Mouse (Mus musculus): ENCODE measurements around the gene Alx1. TPM values are rescaled to one million over a fixed set of nuclear protein-coding genes. Genes with fewer than 3 reads are reported as not detected.

Alx1 gene
- not detected for total RNA-seq (2022)

DNA sequence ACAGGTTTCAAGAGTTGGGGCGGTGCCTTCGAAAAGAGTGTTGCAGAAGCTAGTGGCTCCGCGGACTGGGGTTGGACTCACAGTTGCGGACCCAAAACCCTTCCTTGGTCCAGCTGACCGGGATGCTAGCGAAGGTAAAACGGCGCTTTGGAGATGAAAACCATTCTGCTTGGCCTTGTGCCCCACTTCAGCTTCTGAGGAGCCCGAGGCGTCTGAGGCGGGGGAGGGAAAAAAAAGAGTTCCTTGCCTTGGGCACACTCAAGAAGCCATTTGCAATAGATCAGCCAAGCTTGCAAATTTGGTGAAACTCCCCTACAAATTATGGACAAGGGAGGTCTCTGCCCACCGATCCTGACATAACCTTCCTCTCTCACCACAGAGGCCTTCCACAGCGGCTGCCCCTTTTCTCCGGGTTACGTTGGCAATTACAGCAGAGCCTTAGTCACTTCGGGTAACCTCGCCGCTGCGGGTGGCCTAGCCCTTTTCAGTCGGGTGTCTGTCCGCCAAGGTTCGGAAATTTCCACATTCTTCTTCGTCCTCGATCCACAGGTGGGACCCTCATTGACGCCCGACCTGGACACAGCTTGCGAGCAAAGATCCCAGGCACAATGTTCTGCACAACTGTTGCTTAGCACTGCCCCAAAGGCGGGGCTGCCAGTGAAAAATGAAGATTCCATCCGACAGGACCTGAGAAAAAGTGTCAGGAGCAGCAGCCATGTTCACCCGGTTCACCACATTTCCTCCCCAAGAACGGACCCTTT lies at the start of gene Alx1:
TSS of gene Alx1 (minus strand) at position 486 of the 761 bp plus-strand sequence.
- DNase-seq = no peak

DNA sequence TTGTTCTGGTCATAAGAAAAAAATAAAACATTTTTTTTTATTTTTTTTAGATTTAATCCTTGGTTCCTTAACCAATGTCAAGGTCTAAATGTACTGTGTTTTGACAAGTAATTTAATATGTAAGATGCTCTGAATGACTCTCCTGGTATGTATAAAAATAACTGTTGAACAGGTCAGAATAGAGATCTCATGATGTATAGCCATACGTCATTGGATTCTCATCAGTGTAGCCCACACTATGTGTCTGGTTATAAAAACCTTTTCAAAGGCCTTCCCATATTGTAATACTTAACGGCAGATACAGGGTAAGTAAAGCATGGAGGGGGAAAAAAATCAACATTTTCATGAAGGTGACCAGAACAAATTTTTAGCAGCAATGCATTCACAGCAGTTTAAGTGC lies 19.6 kb upstream of the Alx1 start:
- no peak for DNase-seq

DNA sequence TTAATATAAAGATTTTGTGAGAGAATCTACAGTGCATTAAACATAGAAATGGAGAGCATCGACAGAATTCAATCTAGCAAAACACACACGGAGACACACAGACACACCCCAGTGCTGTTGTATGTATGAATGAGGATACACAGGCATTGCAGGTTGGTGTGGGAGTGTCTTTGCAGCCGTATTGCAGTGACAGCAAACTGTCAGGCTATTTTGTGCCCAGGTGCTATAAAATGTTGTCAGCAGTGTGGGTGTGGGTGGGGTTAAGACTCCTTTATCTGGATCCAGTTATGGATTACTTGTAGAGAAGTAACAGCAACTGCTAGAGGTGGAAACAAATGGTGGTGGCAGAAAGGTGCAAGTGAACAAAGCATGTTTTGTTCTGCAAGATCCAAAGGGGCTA lies 16.6 kb upstream of the Alx1 start:
- DNase-seq = no peak

DNA sequence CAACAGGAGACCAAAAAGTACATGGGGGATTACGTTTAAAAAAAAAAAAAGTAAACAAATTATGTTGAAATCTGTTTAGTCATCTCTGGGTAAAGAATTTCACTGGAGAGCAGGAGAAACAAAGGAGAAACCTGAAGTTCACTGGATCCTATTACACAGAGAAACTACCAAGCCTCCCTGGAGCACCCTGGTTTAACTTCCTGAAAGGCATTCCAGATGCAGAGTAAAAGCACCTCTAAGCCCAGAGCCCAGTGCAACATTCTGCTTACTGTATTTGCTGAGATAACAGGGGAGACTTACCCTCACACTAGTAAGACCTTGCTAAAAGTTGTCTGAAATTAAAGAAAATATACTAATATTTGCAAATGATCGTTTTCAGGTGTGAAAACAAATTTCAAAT lies 15.0 kb upstream of the Alx1 start:
- DNase-seq = no peak

DNA sequence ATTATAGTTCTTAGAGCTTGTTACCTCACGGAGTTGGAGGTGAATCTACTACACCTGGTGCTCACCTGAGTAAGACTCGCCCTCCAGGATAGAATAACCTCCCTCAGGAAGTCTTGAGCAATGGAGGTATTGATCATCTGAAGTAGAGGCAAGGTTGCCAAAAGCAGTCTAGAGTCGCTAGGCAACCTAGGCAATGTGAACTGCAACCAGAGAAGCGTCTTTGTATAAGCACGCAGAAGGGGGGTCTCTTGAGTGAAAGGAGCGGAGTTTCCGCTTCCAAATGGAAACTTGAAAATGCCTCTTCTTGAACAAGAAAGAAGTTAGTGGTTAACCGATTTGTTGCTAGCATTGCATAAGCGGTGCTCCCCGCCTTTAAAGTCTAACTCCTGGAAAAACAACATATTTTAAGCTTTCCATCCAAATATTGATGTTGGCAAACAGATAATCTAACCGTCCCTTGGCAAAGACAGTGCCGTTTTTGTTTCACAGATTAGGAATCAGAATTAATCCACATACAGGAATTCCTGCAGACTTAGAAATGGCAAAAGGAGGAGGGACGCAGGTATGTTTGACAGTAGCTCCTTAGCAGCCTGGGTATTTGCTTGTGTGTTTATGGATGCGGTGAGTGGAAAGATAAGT lies 5.1 kb upstream of the Alx1 start:
- no peak for DNase-seq

DNA sequence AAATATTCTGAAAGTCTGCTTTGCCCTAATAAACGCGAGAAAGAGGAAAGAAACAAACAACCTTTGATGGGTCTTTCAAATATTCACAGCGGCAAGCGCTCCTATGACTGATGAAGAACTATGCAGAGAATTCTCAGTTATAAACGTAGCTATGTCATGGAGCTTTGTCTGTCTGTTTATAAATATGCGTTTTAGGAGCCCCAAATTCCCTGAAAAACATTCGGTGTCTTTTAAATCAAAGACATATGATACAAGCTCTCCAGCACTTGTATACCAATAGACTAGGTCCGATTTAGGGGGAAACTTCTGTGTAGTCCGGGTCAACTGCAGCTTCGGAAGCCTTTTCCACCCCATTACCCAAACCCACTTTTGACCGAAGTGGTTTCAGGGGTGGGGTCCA lies 916 bp upstream of the Alx1 start:
- DNase-seq = no peak

DNA sequence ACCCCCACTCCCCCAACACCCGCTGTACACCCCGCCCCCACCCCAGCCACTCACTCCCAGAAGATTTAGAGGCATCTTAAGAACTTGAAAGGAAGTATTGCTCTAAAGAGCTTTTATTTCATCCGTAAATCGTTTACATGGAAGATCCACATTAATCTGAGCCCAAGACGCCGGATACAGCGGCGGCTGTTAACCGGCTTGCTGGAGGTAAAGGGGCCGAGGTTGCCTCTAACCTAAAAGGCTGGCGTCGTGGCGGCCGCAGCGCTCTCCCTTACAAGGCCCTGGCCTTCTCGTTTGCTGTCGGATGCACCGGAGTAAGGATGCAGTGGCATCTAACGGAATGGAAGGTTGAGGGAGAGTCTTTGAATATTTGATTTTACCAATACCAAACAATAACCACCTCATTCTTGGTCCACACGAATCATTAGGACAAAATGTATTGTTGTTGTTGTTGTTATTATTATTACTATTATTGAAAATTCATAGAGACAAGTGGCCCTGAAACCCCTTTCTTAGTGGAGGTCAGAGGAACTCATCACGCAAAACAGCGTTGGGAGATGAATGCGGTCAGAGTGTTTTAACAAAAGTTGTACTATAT lies 784 bp downstream of the Alx1 start:
- no peak for DNase-seq

DNA sequence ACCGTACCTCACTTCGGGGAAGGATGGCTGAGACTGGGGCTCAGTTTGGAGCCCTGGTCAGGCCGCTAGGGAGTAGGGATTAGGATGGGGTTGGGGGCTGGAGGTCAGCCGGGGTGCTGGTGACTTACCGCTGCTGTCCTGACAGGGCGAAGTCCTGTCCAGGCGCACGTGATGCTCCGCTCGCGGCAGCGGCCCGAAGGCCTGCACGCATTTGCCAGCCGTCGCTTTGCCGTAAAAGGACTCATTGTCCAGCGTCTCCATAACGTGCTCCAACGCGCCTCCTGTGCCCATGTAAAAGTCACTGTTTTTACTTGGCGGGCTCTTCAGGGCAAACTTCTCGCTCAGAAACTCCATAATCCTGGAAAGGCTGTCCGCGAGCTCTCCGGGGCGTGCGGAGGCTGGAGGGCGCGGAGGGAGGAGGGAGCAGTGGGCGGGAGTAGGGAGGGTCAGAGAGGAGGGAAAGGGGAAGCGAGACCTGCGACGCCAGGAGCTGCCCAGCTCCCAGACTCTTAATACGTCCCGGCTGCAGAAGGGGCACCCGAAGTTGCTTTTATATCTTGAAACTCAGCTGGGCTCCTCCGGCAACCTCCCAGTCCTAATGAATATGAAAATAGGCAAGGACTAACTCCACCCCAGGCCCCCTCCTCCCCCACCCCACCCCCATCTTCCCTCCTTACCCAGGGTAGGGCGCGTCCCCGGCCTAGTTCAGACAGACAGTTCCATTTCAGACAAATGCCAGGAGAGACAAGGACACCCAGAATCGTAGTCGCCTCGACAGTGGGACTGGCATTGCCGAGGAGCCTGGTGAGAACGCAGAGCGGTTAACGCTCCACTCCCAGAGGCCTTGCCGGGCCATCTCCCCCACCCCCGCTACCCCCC lies 1.5 kb downstream of the Alx1 start:
- no peak for DNase-seq

DNA sequence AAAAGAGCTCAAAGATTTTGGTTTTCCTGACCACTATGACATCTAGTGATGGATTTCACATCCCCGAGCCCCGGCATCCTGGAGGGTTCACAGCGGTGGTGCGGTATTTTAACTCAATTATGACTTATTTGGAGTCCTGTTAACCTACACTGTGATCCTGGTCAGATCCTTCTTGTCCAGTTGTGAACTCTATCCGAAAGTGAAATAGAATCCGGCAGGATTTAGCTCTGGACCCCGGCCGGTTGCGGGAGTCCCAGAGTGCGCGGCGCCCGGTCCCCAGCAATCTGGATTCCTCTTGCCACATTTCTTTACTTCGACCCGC lies 2.1 kb downstream of the Alx1 start:
- no peak for DNase-seq

DNA sequence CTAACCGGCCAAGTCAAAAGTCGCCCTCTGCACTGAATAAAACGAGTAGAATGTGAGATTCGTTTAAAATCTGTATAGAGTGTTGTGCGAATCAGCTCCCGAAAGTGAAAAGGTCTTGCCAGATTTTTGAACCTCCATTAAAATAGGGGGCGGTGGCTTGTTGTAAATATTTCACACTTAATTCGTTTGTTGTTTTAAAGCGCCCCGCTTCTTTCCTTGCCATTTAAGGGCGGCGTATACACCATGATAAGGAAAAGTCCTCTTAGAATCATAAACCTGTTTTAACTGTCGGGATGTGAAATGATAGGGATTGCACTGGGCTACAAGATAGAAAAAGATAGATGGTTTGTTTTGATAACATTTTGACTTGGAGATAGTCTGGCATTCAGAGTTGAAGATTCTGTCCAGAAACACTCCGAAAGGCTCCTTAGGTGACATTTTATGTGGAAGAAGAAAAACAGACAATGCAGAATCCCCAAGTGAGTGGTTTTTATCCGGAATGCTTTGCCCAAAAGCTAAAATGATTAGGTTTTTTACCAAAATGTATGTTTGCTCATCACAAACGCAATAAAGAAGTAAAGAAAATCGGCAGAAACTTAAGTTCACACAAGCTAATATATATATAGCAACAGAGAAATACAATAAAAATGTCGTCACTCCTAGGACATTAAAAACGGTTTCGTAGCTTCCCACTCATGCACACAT lies 2.6 kb downstream of the Alx1 start:
- no peak for DNase-seq

DNA sequence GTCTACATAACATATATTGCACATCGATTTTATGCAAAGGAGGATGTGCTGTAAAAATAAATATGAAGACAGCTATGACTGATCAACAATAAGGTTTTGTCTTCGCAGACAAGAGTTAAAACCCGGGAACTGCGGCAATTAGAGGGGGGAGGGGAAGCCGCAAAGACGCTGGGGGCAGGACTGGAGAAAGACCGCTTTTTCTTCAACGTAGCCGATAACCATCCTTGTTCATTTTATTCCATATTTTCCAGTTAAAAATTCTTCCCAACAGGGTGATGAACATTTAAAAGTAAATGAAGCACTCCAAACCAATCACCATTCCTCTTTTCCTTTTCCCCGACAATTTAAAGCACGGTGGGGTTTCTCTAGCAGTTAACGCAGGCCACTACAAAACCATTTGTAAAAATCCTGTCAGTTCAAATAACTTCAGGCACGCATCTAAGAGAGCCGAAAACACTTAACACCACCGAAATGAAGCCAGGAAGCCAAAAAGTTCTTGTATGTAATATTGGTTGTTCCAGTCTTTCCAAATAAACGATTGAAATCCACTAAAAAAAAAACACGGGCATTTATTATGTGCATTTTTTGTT lies 3.3 kb downstream of the Alx1 start:
- DNase-seq = no peak

DNA sequence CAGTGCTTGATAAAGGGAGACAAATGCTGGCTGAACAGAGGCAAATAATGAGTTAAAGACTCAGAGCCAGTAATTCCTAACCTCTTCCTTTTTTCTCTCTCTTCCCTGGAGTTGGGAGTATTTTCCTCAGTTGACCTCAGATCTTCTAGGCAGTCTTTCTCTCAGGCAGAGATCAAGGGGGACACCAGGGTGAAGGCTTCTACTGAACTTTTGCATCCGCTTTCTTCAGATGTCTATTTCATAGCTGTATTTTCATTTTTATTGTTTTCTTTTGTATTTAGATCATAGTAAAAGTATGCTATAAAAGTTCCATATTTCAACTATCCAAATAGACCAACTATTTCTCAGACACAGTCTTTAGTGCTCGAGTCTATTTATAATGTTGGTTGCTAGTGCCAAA lies 27.5 kb downstream of the Alx1 start:
- DNase-seq = no peak

DNA sequence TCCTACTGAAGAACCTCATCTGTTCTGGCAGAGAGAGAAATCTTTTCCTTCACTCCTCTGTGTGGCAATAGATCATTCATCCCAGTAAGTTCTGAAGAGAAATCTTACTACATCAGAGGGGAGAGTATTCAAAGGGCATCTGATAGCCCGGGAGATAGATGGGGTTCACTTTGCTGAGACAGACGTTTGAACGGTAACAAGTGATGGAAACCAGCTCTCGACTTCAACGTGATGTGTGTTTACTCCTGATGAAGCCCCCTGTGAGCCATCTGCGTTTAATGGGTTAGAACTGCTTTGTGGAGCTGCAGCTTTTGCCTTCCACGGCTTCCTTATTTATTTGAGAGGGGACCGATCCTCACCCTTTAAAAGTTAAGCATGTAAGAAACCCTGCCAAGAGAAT lies 29.1 kb downstream of the Alx1 start:
- no peak for DNase-seq

DNA sequence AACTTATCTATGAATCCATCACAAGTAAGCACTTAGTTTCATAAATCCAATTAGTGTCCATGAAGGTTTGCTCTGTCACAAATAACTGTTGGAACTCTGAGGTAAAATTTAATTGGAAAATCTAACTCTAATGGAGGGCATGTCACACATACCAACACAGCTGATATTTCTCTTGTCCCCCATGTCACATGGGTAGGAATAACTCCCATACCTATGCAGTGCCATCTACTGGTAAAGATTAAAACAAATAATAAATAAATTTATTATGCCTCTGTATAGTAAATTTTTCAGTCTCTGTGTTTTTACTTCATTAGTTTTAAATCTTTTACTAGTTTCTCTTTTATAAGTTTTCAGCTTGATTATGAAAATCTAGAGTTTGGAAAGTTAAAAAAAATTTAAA lies 30.4 kb downstream of the Alx1 start:
- no peak for DNase-seq

DNA sequence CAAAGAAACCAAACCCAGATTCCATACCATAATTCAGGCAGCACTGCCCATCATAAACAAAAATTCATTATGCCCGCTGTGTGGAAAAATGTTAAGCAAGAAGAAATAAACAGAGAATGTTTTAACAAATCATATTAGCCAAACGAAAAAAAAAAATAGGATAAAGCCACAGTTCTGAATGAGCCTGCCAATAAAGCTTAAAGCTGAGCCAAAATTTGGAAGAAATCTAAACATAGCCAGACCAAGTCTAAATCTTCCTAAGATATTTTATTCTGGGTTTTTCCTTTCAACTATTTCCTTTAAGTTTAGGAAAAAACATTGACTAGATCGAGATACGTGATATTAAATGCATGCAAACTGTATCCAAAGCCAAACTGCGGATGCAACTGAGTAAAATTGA lies 54.9 kb downstream of the Alx1 start:
- no peak for DNase-seq

DNA sequence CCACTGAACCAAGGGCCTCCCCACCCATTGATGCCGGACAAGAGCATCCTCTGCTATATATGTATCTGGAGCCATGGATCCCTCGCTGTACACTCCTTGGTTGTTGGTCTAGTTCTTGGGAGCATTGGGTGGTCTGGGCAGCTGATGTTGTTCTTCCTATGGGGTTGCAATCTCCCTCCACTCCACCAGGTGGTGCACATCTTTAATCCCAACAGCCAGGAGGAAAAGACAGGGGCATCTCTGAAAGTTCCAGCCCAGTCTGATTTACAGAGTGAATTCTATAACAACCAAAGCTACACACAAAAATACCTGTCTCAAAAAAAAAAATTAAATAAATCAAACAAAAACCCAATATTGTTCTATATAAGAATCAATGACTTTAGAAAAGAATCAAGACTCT lies 70.4 kb downstream of the Alx1 start:
- DNase-seq = no peak

Other genes with a start within 250 kb of the Alx1 start
- 1 to 10 TPM in 1 of 4 experiments, under 1 TPM in 3; 0.15 to 1.1 (median 0.68) TPM for gene Lrriq1, start 206.1 kb upstream of the Alx1 start, total RNA-seq (2022)